Mouse (Mus musculus) right cerebral cortex, postnatal 14 days (tissue): ENCODE results near the gene Ppp1r14c.
A peak's percentile ranks its signal among the peaks of the same experiment; 100 is the strongest.

Experiments
- DNase-seq: peaks from one replicate; pipeline ENCODE4 v3.0.0; 2022

The Ppp1r14c gene

DNA sequence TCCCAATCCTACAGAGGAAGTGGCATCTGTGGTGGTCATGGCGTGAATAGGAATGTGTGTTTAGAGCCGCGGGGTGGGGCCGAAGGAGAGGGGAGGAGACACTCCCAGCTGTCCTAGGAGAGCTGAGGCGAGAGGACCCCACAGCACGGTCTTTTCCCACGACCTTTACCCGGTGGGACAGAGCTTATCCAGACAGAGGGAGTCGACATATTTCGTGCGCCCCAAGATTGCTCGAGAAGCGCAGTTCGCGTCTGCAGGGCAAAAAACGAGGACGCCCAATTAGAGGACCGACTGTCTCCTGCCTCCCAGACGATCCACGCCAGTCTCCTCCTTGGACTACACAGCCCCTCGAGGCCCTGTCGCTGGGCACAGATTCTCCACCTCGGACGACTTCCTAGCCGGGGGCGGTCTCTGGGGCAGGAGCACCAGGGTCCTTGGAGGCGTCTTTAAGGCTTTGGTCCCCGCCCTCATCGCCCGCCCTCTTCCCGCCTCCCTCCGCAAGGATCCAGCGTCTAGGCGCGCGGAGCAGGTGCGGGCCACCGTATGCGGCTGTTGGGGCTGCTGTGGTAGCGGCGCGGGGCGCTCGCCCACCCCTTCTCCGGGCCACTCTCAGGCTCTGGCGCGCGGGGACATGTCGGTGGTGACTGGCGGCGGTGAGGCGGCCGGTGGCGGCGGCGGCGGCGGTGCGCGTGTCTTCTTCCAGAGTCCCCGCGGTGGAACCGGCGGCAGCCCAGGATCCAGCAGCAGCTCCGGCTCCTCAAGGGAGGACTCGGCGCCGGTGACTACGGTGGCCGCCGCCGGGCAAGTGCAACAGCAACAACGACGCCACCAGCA is at the start of gene Ppp1r14c:
Gene Ppp1r14c (plus strand): TSS at position 22 of the 834 bp plus-strand sequence.
- peak; percentile 70 for DNase-seq

GRCm38 (mm10) chr10:3321406-3321805 is 44.5 kb upstream of the Ppp1r14c start:
- no peak for DNase-seq

DNA sequence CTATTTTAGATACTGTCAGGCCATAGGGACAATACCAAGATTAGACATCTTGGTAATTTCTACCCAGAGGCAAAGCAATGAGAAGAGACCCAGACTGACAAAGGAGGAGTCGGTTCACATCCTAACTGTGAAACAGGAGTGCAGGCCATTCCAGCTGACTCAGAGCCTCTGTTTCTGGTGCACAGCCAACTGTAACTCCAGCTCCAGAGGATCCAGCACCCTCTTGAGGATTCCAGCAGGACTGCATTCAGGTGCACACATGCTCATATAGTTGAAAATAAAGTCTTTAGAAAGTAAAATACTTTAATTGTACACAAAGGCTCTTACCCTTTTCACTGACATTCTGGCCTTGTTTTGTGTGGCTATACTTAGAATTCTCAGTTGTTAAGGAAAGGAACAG is 40.4 kb upstream of the Ppp1r14c start:
- DNase-seq: peak; percentile 11

DNA sequence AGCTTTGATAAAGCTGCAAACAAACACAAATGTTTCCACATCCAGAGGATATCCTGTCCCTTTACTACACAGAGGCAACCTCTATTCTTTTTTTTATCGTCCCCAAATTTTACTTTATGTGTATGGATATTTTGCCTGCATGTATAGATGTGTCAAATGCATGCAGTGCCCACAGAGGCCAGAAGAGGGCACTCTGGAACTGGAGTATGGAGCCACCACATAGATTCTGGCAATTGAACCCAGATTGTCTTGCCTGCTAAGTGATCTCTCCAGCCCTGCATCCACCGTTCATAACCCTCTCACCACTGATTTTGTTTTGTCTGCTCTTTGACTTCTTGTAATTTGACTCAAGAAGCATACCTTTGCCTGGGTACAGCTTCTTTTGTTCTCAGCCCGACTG is 33.0 kb upstream of the Ppp1r14c start:
- DNase-seq: peak; percentile 92

DNA sequence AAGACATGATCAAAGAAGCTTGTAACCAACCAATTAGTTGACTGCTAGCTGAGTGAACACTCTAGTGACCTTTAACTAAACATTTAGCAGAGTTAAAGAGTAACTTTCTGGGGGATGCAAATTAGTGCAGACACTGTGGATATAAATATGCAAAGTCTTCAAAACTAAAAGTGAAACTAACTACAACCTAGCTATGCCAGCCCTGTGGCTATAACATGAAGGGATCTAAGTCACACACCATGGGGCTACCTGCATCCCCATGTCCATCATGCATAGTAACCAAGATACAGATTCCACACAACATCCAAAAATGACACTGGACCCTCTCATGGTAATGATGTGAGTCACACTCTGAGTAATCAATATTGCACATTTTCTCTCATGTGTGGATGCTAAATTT is 31.3 kb upstream of the Ppp1r14c start:
- no peak for DNase-seq

GRCm38 (mm10) chr10:3336729-3337329 is 29.0 kb upstream of the Ppp1r14c start:
- DNase-seq: no peak

- DNase-seq: no peak
These were observed 28.4 kb upstream of the Ppp1r14c start for GRCm38 (mm10) chr10:3337330-3337901.

DNA sequence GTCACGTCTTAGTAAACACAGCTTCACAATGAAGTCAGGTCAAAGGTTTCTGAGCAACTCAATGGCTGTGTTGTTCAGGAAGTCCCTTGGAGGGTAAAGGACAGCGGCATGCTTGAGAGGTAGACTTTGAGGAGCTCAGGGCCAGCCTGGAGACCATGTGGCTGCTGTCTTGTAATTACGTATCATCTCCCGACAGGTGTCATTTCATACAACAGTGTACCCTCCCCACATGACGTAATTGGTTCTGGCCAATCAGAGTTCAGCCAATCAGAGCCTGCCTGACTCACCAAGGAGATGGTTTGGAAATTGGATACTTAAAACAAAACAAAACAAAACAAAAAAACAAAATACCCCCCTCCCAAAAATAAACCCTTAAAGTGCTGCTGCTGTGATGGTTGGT is 20.2 kb upstream of the Ppp1r14c start:
- no peak for DNase-seq

GRCm38 (mm10) chr10:3359531-3359930 is 6.3 kb upstream of the Ppp1r14c start:
- no peak for DNase-seq

GRCm38 (mm10) chr10:3365671-3366035 is 204 bp upstream of the Ppp1r14c start:
- DNase-seq: peak; percentile 10

- DNase-seq: peak; percentile 34
These were observed 1.1 kb downstream of the Ppp1r14c start for GRCm38 (mm10) chr10:3366870-3367431.

GRCm38 (mm10) chr10:3367440-3367839 is 1.6 kb downstream of the Ppp1r14c start:
- peak; percentile 32 for DNase-seq

DNA sequence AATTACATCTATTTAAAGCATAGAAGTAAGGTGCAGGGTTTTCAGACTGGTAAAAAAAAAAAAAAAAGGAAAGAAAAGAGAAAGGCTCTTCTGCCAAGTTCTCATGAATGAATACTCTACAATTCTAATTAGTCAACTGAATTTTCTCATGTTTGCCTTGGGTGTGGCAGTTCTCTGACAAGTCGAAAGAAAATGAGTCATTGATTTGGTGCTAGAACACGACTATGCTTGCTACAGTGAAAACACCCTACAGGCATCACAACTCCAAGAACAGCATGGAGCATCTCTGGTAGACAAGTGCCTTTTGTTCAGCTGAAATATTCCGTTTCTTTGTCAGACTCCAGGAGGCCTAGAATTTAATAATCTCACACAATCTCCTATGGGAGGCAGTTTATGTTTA is 17.3 kb downstream of the Ppp1r14c start:
- no peak for DNase-seq

DNA sequence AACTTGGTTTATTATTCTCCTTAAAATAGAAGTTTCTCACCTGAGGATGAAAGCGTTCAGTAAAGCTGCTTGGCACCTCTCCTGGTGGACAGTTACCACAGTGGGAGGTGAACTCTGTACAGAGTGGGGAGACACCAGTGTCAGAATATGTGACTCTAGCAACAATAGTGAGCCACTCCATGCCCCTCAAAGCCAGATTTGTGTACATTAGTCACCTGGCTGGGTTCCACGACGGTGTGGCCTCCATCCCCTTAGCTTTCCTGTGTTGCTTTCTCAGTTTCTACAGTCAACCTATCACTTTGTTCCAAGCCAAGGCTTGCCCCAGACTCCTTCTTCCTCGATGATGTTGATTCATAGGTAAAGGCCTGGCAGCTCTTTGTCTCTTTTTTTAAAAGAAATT is 26.4 kb downstream of the Ppp1r14c start:
- no peak for DNase-seq

DNA sequence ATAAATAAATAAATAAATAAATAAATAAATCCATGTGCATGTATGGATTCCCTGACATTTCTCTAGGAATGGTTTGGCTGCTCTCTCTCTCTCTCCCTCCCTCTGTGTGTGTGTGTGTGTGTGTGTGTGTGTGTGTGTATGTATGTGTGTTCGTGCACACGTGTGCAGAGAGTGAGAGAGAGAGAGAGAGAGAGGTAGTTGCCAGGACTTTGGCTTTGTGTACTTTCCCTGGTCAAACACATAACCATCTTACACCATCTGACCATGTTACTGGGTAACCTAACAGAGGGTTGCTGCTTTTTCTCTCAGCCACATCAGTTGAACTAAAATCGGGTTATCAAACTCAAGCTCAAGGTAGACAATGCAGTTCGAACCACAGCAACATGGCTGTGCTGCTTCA is 27.7 kb downstream of the Ppp1r14c start:
- no peak for DNase-seq

GRCm38 (mm10) chr10:3394193-3394592 is 28.3 kb downstream of the Ppp1r14c start:
- DNase-seq: no peak

GRCm38 (mm10) chr10:3394671-3395288 is 28.9 kb downstream of the Ppp1r14c start:
- no peak for DNase-seq

- no peak for DNase-seq
These were observed 29.6 kb downstream of the Ppp1r14c start for GRCm38 (mm10) chr10:3395341-3395931.

DNA sequence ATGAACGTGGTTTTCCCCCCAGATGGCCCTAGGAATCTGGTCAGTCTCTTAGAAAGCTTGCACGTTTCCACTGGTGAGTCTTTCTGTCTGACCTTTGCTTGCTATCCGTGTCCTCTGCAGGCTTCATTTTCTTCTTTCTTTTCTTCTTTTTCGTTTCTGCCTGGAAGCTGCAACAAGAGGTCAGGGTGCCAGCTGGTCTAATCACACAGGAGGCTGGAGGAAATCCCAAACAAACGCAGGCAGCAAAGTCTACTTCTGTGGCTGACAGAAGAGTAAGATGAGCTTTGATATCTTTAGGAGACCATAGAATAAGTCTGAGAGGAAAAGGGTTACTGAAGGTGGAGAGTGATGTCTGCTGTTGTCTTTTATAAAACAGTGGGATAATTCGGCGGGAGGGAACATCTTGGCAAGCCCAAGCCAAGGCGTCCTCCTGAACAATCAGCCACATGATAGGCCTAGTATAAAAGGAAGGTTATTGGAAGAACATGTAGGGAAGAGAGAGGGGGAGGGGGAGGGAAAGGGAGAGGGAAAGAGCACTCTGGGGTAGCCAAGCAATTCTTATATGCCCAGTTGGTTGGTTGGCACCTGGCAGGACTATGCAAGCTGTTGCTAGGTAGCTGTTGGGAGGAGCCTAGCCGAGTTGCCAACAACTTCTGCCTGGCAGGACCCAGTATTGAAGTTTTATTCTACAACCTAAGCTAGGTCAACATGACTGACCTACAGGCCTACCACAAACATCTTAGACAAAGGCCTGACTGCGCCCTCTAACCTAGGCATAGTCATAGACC is 30.3 kb downstream of the Ppp1r14c start:
- no peak for DNase-seq

DNA sequence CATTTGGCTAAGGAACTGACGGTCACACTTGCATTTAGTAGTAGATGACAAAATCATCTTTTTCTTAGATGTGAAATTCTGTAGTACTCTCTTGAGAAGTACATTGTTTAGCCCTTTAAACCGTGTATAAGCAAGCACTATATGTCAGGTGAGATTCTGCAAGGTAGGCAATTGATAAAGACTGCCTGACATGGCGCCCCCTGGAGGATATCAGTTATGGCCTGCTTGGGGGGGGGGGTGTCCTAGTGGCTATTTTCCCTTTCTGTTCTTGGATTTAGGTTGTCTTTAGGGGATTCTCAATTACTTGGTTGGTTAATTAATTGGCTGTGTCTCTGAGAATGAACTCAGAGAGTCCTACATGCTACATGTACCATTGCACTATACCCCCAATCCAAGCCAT is 31.5 kb downstream of the Ppp1r14c start:
- no peak for DNase-seq

- no peak for DNase-seq
These were observed 32.2 kb downstream of the Ppp1r14c start for GRCm38 (mm10) chr10:3398051-3398450.

DNA sequence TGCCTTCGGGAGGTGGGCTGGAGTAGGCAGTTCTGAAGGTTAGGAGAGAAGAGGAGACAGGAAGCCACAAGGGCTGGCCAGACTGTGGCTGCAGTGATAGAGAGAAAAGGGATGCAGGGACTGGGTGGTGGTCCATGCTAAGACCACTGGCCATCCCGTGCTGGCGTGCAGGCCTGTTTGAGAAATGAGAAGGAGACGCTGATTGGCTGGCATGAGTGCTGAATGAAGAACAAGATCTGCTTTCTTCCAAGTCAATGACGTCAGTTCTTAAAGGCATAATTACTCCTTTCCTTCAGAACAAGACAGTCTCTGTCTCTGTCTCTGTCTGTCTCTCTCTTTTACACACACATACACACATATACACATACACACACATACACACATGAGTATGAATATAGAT is 36.4 kb downstream of the Ppp1r14c start:
- DNase-seq: no peak
